Mouse (Mus musculus) ZHBTc4 (cell line): Measurements from ENCODE around the gene Pdgfb.

Source experiments
- DNase-seq: peaks from one replicate; pipeline ENCODE4 v3.0.0-alpha.2; 2011; ENCODE audit warnings: low read depth, low spot score

Gene Pdgfb

GRCm38 (mm10) chr15:80009421-80010181 lies 5.2 kb downstream of the Pdgfb start:
- no peak for DNase-seq

GRCm38 (mm10) chr15:80008461-80008860 lies 6.3 kb downstream of the Pdgfb start:
- no peak for DNase-seq

- no peak for DNase-seq
Observed at GRCm38 (mm10) chr15:80006156-80006555, 8.6 kb downstream of the Pdgfb start.

GRCm38 (mm10) chr15:80005436-80005835 lies 9.3 kb downstream of the Pdgfb start:
- DNase-seq = peak; percentile 36

- no peak for DNase-seq
Observed at GRCm38 (mm10) chr15:80004644-80005340, 10.0 kb downstream of the Pdgfb start.

- DNase-seq = no peak
Observed at GRCm38 (mm10) chr15:80003581-80003980, 11.2 kb downstream of the Pdgfb start.

GRCm38 (mm10) chr15:80001601-80002000 lies 13.2 kb downstream of the Pdgfb start:
- DNase-seq = peak; percentile 70

- DNase-seq = no peak
Observed at GRCm38 (mm10) chr15:80000694-80001093, 14.1 kb downstream of the Pdgfb start.

GRCm38 (mm10) chr15:79997988-79998387 lies 16.8 kb downstream of the Pdgfb start:
- no peak for DNase-seq

GRCm38 (mm10) chr15:79996781-79997180 lies 18.0 kb downstream of the Pdgfb start:
- no peak for DNase-seq

- no peak for DNase-seq
Observed at GRCm38 (mm10) chr15:79995552-79995951, 19.2 kb downstream of the Pdgfb start.

- no peak for DNase-seq
Observed at GRCm38 (mm10) chr15:79994566-79994965, 20.2 kb downstream of the Pdgfb start.

- DNase-seq = peak; percentile 73
Observed at GRCm38 (mm10) chr15:79986182-79986581, 28.6 kb downstream of the Pdgfb start.

GRCm38 (mm10) chr15:79985471-79985870 lies 29.3 kb downstream of the Pdgfb start:
- DNase-seq = no peak

- no peak for DNase-seq
Observed at GRCm38 (mm10) chr15:79984152-79984551, 30.6 kb downstream of the Pdgfb start.

- no peak for DNase-seq
Observed at GRCm38 (mm10) chr15:79980716-79981115, 34.1 kb downstream of the Pdgfb start.

GRCm38 (mm10) chr15:79972186-79972585 lies 42.6 kb downstream of the Pdgfb start:
- DNase-seq = no peak

GRCm38 (mm10) chr15:79970940-79971339 lies 43.8 kb downstream of the Pdgfb start, which contains the start of gene Cbx7:
Gene Cbx7, minus strand, starts transcription at chr15:79971119.
- peak; percentile 97 for DNase-seq

GRCm38 (mm10) chr15:79970491-79970890 lies 44.3 kb downstream of the Pdgfb start:
- peak; percentile 85 for DNase-seq

- peak; percentile 51 for DNase-seq
Observed at GRCm38 (mm10) chr15:79967346-79967745, 47.4 kb downstream of the Pdgfb start.

- DNase-seq = no peak
Observed at GRCm38 (mm10) chr15:79964376-79964775, 50.4 kb downstream of the Pdgfb start.

- no peak for DNase-seq
Observed at GRCm38 (mm10) chr15:79962661-79963060, 52.1 kb downstream of the Pdgfb start.

GRCm38 (mm10) chr15:79961366-79961921 lies 53.3 kb downstream of the Pdgfb start:
- no peak for DNase-seq
